Comparison of ENCODE assay signal across 10 mouse cellular contexts in genomic region chr2:50520169-50520568, GRCm38 (mm10).
A peak's percentile ranks its signal among the peaks of the same experiment; 100 is the strongest.
DNase-seq lines count a peak whose midpoint lies in the region; ATAC-seq lines count a peak whose summit lies in the region.
"Had no signal": no experiment of that assay in that cellular context is flagged by ENCODE, and none has a peak within 500 bp of the region (broad histone marks: within the 10 kb centered on the region; RNA-seq: fewer than 3 reads in every experiment).

No protein-coding gene starts in this region.

- H3K4me2 ChIP-seq in heart, embryonic 11.5 days = peak overlapping the region; percentile 24
- 0 out of 2 replicates have a peak overlapping the region, but pooled peaks have one; percentile 5 for H3K4me2 ChIP-seq in midbrain, embryonic 12.5 days (replicated peaks)
- H3K4me2 ChIP-seq: liver, embryonic 11.5 days had no signal

- no peaks in the 10 kb centered on the region for H3K9me3 ChIP-seq in heart, embryonic 11.5 days (replicated peaks; ENCODE audit: control insufficient read depth, low read length)
- H3K9me3 ChIP-seq in hindbrain, embryonic 10.5 days = no peaks in the 10 kb centered on the region
- H3K9me3 ChIP-seq in midbrain, embryonic 12.5 days = no peaks in the 10 kb centered on the region

- H3K9ac ChIP-seq in heart, embryonic 11.5 days (ENCODE audit: low read depth, low read length) = no peak overlapping the region
- no peak overlapping the region for H3K9ac ChIP-seq in midbrain, embryonic 12.5 days (replicated peaks)

- WGBS in heart, embryonic 11.5 days (ENCODE audit: insufficient replicate concordance) = 12% methylated on average over 8 of the region's 8 CpGs
- 17% methylated on average over 8 of the region's 8 CpGs for WGBS in hindbrain, embryonic 10.5 days
- 31% methylated on average over 8 of the region's 8 CpGs for WGBS in midbrain, embryonic 12.5 days

- no peaks in the 10 kb centered on the region for H3K27me3 ChIP-seq in heart, embryonic 11.5 days (ENCODE audit: control insufficient read depth, insufficient read depth, low read length)
- no peaks in the 10 kb centered on the region for H3K27me3 ChIP-seq in hindbrain, embryonic 10.5 days (ENCODE audit: insufficient read depth, poor library complexity, severe bottlenecking)
- no peaks in the 10 kb centered on the region for H3K27me3 ChIP-seq in midbrain, embryonic 12.5 days

- no peaks in the 10 kb centered on the region for H3K4me1 ChIP-seq in heart, embryonic 11.5 days (ENCODE audit: control insufficient read depth, insufficient read depth, low read length)
- peaks cover 11% of the 10 kb centered on the region; the same call in 1 of the 2 replicates for H3K4me1 ChIP-seq in hindbrain, embryonic 10.5 days (replicated peaks)
- peaks cover 8% of the 10 kb centered on the region for H3K4me1 ChIP-seq in midbrain, embryonic 12.5 days

- DNase-seq in heart, postnatal 4 days = no peak
- DNase-seq in embryo, embryonic 9.5 days (ENCODE audit: extremely low spot score) = peak; percentile 25
- DNase-seq in hindbrain, embryonic 10.5 days (ENCODE audit: low spot score) = no peak
- no peak for DNase-seq in left cerebral cortex, adult 9 months (ENCODE audit: low spot score in 2 of 2)
- no peak for DNase-seq in kidney, adult 9 months
- DNase-seq in lung, postnatal 25 days (ENCODE audit: low spot score) = no peak

- no peak for ATAC-seq in heart, embryonic 11.5 days (replicated peaks; ENCODE audit: insufficient number of reproducible peaks, low FRiP score, low TSS enrichment)
- no peak for ATAC-seq in midbrain, embryonic 12.5 days (ENCODE audit: low FRiP score, low read depth)

- H3K36me3 ChIP-seq in heart, embryonic 11.5 days (ENCODE audit: control insufficient read depth, insufficient read depth, low read length) = no peaks in the 10 kb centered on the region
- H3K36me3 ChIP-seq in hindbrain, embryonic 10.5 days = no peaks in the 10 kb centered on the region
- H3K36me3 ChIP-seq in midbrain, embryonic 12.5 days = no peaks in the 10 kb centered on the region

- no peak overlapping the region for H3K27ac ChIP-seq in heart, embryonic 11.5 days (ENCODE audit: low read depth, low read length)
- H3K27ac ChIP-seq in hindbrain, embryonic 10.5 days = peak overlapping the region; percentile 63
- peak overlapping the region; percentile 42; the same call in 1 of the 2 replicates for H3K27ac ChIP-seq in midbrain, embryonic 12.5 days (replicated peaks)
- H3K27ac ChIP-seq: layer of hippocampus, adult 2 months had no signal

- H3K4me3 ChIP-seq in heart, embryonic 11.5 days (ENCODE audit: low read depth, low read length) = no peak overlapping the region
- H3K4me3 ChIP-seq in hindbrain, embryonic 10.5 days = no peak overlapping the region
- no peak overlapping the region for H3K4me3 ChIP-seq in midbrain, embryonic 12.5 days
- H3K4me3 ChIP-seq: layer of hippocampus, adult 2 months had no signal
